Mouse (Mus musculus): Measurements from ENCODE around the gene Pgs1. TPM values are rescaled to one million over a fixed set of nuclear protein-coding genes. Genes with fewer than 3 reads are reported as not detected.

Pgs1 gene
- polyA plus RNA-seq, 1 experiment, result 15.3 TPM

GRCm38 (mm10) chr11:117968716-117969099 lies 17.4 kb upstream of the Pgs1 start:
- peak overlapping the region; percentile 81 for H3K27ac ChIP-seq (replicated peaks; ENCODE audit: low read depth, low read length)
- H3K4me1 ChIP-seq (ENCODE audit: control insufficient read depth, insufficient read depth, insufficient read length, low read length), result peaks cover 10% of the 10 kb centered on the region
- peak overlapping the region; percentile 76 for H3K4me3 ChIP-seq (ENCODE audit: insufficient read depth, low read depth, low read length)

GRCm38 (mm10) chr11:117969100-117969944 lies 16.8 kb upstream of the Pgs1 start:
- peak overlapping the region; percentile 81 for H3K27ac ChIP-seq (replicated peaks; ENCODE audit: low read depth, low read length)
- peak overlapping the region; percentile 76 for H3K4me3 ChIP-seq (ENCODE audit: insufficient read depth, low read depth, low read length)
- peaks cover 6% of the 10 kb centered on the region for H3K4me1 ChIP-seq (ENCODE audit: control insufficient read depth, insufficient read depth, insufficient read length, low read length)

- peak within 1 kb of the TSS; percentile 81 for H3K27ac ChIP-seq (replicated peaks; ENCODE audit: low read depth, low read length)
Measured at GRCm38 (mm10) chr11:117969945-117970872, 15.9 kb upstream of the Pgs1 start, which contains the start of gene Socs3. Gene Socs3, minus strand, starts transcription at chr11:117970047.

GRCm38 (mm10) chr11:117971100-117971499 lies 15.0 kb upstream of the Pgs1 start:
- Histone ChIP-seq H3K27ac (replicated peaks; ENCODE audit: low read depth, low read length) (no peak overlapping the region), H3K4me1 (ENCODE audit: control insufficient read depth, insufficient read depth, insufficient read length, low read length) (peaks cover 5% of the 10 kb centered on the region), H3K4me3 (ENCODE audit: insufficient read depth, low read depth, low read length) (no peak overlapping the region)

More at GRCm38 (mm10) chr11:117969945-117970872, 15.9 kb upstream of the Pgs1 start, which contains the start of gene Socs3:
- H3K4me3 ChIP-seq (ENCODE audit: insufficient read depth, low read depth, low read length), result peak within 1 kb of the TSS; percentile 76
- peaks cover 5% of the 10 kb centered on the region for H3K4me1 ChIP-seq (ENCODE audit: control insufficient read depth, insufficient read depth, insufficient read length, low read length)

- Histone ChIP-seq H3K27ac (replicated peaks; ENCODE audit: low read depth, low read length) (no peak overlapping the region), H3K4me3 (ENCODE audit: insufficient read depth, low read depth, low read length) (no peak overlapping the region), H3K4me1 (ENCODE audit: control insufficient read depth, insufficient read depth, insufficient read length, low read length) (peaks cover 5% of the 10 kb centered on the region)
Measured at GRCm38 (mm10) chr11:117971646-117972242, 14.3 kb upstream of the Pgs1 start.

- no peaks in the 10 kb centered on the region for H3K4me1 ChIP-seq (ENCODE audit: control insufficient read depth, insufficient read depth, insufficient read length, low read length)
- no peak overlapping the region for H3K4me3 ChIP-seq (ENCODE audit: insufficient read depth, low read depth, low read length)
- H3K27ac ChIP-seq (replicated peaks; ENCODE audit: low read depth, low read length), result no peak overlapping the region
Measured at GRCm38 (mm10) chr11:117972656-117973558, 13.2 kb upstream of the Pgs1 start.

GRCm38 (mm10) chr11:117973569-117973968 lies 12.5 kb upstream of the Pgs1 start:
- no peaks in the 10 kb centered on the region for H3K4me1 ChIP-seq (ENCODE audit: control insufficient read depth, insufficient read depth, insufficient read length, low read length)
- H3K27ac ChIP-seq (replicated peaks; ENCODE audit: low read depth, low read length), result no peak overlapping the region
- H3K4me3 ChIP-seq (ENCODE audit: insufficient read depth, low read depth, low read length), result no peak overlapping the region

- Histone ChIP-seq H3K4me3 (ENCODE audit: insufficient read depth, low read depth, low read length) (no peak overlapping the region), H3K4me1 (ENCODE audit: control insufficient read depth, insufficient read depth, insufficient read length, low read length) (no peaks in the 10 kb centered on the region), H3K27ac (replicated peaks; ENCODE audit: low read depth, low read length) (no peak overlapping the region)
Measured at GRCm38 (mm10) chr11:117974327-117975125, 11.6 kb upstream of the Pgs1 start.

- H3K27ac ChIP-seq (replicated peaks; ENCODE audit: low read depth, low read length), result no peak overlapping the region
- H3K4me3 ChIP-seq (ENCODE audit: insufficient read depth, low read depth, low read length), result no peak overlapping the region
- H3K4me1 ChIP-seq (ENCODE audit: control insufficient read depth, insufficient read depth, insufficient read length, low read length), result no peaks in the 10 kb centered on the region
Measured at GRCm38 (mm10) chr11:117975211-117975967, 10.7 kb upstream of the Pgs1 start.

- Histone ChIP-seq H3K4me1 (ENCODE audit: control insufficient read depth, insufficient read depth, insufficient read length, low read length) (no peaks in the 10 kb centered on the region), H3K27ac (replicated peaks; ENCODE audit: low read depth, low read length) (no peak overlapping the region), H3K4me3 (ENCODE audit: insufficient read depth, low read depth, low read length) (no peak overlapping the region)
Measured at GRCm38 (mm10) chr11:117976081-117976582, 10.0 kb upstream of the Pgs1 start.

GRCm38 (mm10) chr11:117977694-117978360 lies 8.3 kb upstream of the Pgs1 start:
- Histone ChIP-seq H3K4me1 (ENCODE audit: control insufficient read depth, insufficient read depth, insufficient read length, low read length) (no peaks in the 10 kb centered on the region), H3K4me3 (ENCODE audit: insufficient read depth, low read depth, low read length) (no peak overlapping the region), H3K27ac (replicated peaks; ENCODE audit: low read depth, low read length) (no peak overlapping the region)

- no peak overlapping the region for H3K27ac ChIP-seq (replicated peaks; ENCODE audit: low read depth, low read length)
- H3K4me3 ChIP-seq (ENCODE audit: insufficient read depth, low read depth, low read length), result no peak overlapping the region
- H3K4me1 ChIP-seq (ENCODE audit: control insufficient read depth, insufficient read depth, insufficient read length, low read length), result no peaks in the 10 kb centered on the region
Measured at GRCm38 (mm10) chr11:117979388-117979787, 6.7 kb upstream of the Pgs1 start.
